Mouse (Mus musculus): ENCODE data around the gene Nrxn3.

GRCm38 (mm10) chr12:89262261-89262660 lies 539.6 kb downstream of the Nrxn3 start:
- TF ChIP-seq CTCF (IDR thresholded peaks at IDR 0.05; ENCODE audit: borderline replicate concordance, control insufficient read depth, extremely low read depth, insufficient read depth, low read length, poor library complexity), result no peak
- TF ChIP-seq POLR2A (IDR thresholded peaks at IDR 0.05; ENCODE audit: control insufficient read depth, extremely low read depth, insufficient read depth, low read length, poor library complexity), result no peak

All from thymus, adult 2 months (tissue).